Mouse (Mus musculus) embryonic fibroblast, embryonic 13.5 days (primary cell): Measurements from ENCODE around the gene Nrp2.

Experiments
- CTCF ChIP-seq: IDR thresholded peaks from 2 replicates; pipeline ENCODE4 v1.5.1; 2011; ENCODE audit warnings: mild to moderate bottlenecking, control low read depth, low read length, moderate library complexity, borderline replicate concordance; ENCODE audit not compliant: insufficient read depth
- POLR2A ChIP-seq: IDR thresholded peaks from 2 replicates; pipeline ENCODE4 v1.6.1; 2011; ENCODE audit warnings: low read depth, mild to moderate bottlenecking, control low read depth, low read length, moderate library complexity

DNA sequence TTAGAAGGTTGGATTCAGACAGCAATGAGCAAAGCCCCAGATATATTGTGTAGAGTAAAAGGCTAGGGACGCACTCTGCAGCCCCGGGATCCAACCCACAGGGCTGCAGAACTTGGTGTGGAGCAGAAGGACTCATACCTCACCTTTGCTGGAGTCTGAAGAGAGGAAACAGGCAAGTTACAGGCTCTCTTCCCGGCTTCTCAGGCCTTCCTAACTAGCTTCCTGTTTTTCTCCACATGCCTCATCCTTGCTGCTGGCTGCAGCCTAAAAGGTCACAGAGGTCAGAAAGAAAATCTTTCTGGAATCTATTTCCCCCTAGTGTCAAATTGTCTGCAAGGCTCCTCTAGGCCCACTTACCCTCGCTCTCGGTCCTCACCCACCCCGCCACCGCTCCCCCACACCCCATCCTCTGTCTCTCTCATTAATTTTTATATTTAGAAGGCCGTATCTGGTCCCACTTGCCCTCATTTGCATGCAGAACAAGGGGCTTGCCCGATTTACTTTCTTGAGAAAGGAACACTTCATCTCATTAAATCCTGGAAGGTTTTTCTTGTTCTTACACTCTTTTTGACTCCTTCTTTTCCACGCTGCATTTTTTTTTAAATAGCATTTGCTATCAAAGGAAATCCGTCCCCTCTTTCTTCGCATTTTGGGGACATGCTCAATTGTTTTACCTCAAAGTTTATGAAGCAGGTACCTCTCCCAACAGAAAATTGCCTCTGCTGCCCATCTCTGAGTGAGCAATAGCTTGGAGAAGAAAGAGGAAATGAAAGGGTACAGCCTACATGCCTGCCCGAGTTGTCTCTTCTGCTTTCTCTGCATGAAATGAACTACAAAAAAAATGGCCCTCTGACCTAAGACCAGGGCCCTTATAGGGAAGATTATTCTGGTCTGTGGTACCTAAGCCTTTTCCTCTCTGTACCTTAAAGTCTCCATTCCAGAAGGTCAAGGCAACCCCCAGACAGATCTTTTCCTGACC is 17.9 kb downstream of the Nrp2 start:
- TF ChIP-seq CTCF = no peak
- no peak for TF ChIP-seq POLR2A
